Mouse (Mus musculus): Measurements from ENCODE around the gene Rab3ip. TPM values are rescaled to one million over a fixed set of nuclear protein-coding genes. Genes with fewer than 3 reads are reported as not detected.

The Rab3ip gene
- polyA plus RNA-seq, 1 experiment from 2014 or later = 34.4 TPM

DNA sequence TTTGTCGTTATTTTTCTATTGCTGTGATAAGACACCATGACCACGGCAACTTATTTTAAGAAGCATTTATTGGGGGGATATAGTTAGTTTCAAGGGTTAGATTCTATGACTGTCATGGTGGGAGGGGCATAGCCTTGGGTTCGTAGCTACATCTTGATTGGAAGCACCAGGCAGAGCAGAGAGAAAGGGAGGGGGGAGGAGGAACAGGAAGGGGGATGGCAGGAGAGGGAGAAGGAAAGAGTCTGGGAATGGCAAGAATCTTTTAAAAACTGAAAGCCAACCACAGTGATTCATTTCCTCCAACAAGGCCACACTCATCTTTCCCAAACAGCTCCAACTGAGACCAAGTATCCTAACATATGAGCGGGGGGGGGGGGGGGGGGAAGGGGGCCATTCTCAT, 32.0 kb upstream of the Rab3ip start:
- WGBS = 65% methylated on average over 3 of the region's 4 CpGs
- Histone ChIP-seq H3K27ac (ENCODE audit: low read length) (no peak overlapping the region), H3K9ac (ENCODE audit: low read depth, low read length) (no peak overlapping the region)

DNA sequence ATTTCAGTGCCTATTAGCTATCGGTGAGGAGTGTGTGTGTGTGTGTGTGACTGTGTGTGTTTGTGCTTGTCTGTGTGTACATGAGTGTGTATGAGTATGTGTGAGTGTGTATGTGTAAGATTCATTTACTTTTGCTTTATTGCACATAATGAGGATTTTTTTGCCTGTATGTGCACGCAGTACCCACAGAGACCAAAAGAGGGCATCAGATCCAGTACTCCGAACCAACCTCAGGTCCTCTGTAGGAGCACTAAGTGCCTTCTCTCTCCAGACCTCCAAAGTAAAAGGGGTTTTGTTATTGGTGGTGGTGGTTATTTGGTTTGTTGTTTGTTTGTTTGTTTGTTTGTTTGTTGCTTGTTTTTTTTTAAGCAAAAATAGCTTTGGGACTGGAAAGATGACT, 30.3 kb upstream of the Rab3ip start:
- H3K9me3 ChIP-seq (ENCODE audit: control insufficient read depth, low read length) = no peaks in the 10 kb centered on the region
- no peaks in the 10 kb centered on the region for H3K27me3 ChIP-seq (replicated peaks; ENCODE audit: control insufficient read depth, insufficient read depth, low read length)
- WGBS = 83% methylated on average over 3 of the region's 3 CpGs
- H3K4me2 ChIP-seq (ENCODE audit: low read depth, low read length) = no peak overlapping the region
- H3K36me3 ChIP-seq (ENCODE audit: control insufficient read depth, insufficient read depth, low read length) = no peaks in the 10 kb centered on the region
- H3K4me3 ChIP-seq (ENCODE audit: low read length) = no peak overlapping the region
- H3K9ac ChIP-seq (ENCODE audit: low read depth, low read length) = no peak overlapping the region
- no peaks in the 10 kb centered on the region for H3K4me1 ChIP-seq (ENCODE audit: control insufficient read depth, insufficient read depth, low read length)
- no peak for ATAC-seq
- H3K27ac ChIP-seq (ENCODE audit: low read length) = no peak overlapping the region

More for the DNA sequence above, 32.0 kb upstream of the Rab3ip start:
- Histone ChIP-seq H3K36me3 (ENCODE audit: control insufficient read depth, insufficient read depth, low read length) (no peaks in the 10 kb centered on the region), H3K4me2 (ENCODE audit: low read depth, low read length) (no peak overlapping the region), H3K4me3 (ENCODE audit: low read length) (no peak overlapping the region), H3K9me3 (ENCODE audit: control insufficient read depth, low read length) (no peaks in the 10 kb centered on the region), H3K4me1 (ENCODE audit: control insufficient read depth, insufficient read depth, low read length) (no peaks in the 10 kb centered on the region), H3K27me3 (replicated peaks; ENCODE audit: control insufficient read depth, insufficient read depth, low read length) (no peaks in the 10 kb centered on the region)
- ATAC-seq = no peak

DNA sequence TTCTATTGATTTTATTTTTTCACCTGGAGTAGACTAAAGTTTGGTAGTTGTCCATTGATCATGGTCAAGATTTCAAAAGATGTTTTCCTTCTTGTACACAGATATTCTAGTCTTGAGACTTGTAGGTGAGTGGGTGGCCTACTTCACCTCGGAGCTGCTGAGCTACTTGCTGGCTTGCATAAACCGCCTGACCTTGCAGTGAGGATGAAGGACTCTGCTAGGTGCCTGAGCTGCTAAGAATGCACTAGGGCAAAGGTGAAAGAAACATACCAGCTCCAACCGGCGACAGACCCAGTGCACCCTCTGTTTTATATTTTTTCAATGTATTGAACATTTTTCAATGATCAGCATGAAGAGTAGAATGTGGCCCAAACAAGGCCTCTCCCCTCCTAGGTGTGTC, 29.7 kb upstream of the Rab3ip start:
- ATAC-seq = no peak
- no peak overlapping the region for H3K9ac ChIP-seq (ENCODE audit: low read depth, low read length)
- no peaks in the 10 kb centered on the region for H3K4me1 ChIP-seq (ENCODE audit: control insufficient read depth, insufficient read depth, low read length)
- H3K4me3 ChIP-seq (ENCODE audit: low read length) = no peak overlapping the region
- H3K27ac ChIP-seq (ENCODE audit: low read length) = no peak overlapping the region
- no peaks in the 10 kb centered on the region for H3K9me3 ChIP-seq (ENCODE audit: control insufficient read depth, low read length)
- no peaks in the 10 kb centered on the region for H3K36me3 ChIP-seq (ENCODE audit: control insufficient read depth, insufficient read depth, low read length)
- H3K27me3 ChIP-seq (replicated peaks; ENCODE audit: control insufficient read depth, insufficient read depth, low read length) = no peaks in the 10 kb centered on the region
- WGBS = 69% methylated on average over 4 of the region's 4 CpGs
- H3K4me2 ChIP-seq (ENCODE audit: low read depth, low read length) = no peak overlapping the region

DNA sequence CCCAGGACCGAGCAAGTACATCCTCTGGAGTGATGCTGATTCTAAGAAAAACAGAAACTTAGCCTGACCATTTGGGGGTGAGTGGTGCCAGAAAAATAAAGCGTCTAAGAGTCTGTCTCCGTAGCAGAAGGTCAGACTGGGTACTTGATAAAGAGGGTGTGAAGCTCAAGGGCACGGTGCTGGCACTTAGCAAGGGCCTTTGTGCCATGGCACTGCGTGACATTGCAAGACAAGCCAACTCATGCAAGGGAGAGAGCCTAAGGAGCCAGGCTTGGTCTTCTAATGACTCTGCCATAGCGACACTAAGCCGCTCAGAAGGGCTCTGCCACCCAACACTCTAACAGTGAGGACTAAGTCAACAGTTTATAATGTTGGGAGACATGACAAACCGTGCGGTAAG, 28.3 kb upstream of the Rab3ip start:
- no peak for ATAC-seq
- Histone ChIP-seq H3K27ac (ENCODE audit: low read length) (no peak overlapping the region), H3K9me3 (ENCODE audit: control insufficient read depth, low read length) (no peaks in the 10 kb centered on the region), H3K9ac (ENCODE audit: low read depth, low read length) (no peak overlapping the region), H3K4me1 (ENCODE audit: control insufficient read depth, insufficient read depth, low read length) (no peaks in the 10 kb centered on the region), H3K4me3 (ENCODE audit: low read length) (no peak overlapping the region), H3K36me3 (ENCODE audit: control insufficient read depth, insufficient read depth, low read length) (no peaks in the 10 kb centered on the region), H3K27me3 (replicated peaks; ENCODE audit: control insufficient read depth, insufficient read depth, low read length) (no peaks in the 10 kb centered on the region), H3K4me2 (ENCODE audit: low read depth, low read length) (no peak overlapping the region)
- WGBS = 89% methylated on average over 9 of the region's 9 CpGs

DNA sequence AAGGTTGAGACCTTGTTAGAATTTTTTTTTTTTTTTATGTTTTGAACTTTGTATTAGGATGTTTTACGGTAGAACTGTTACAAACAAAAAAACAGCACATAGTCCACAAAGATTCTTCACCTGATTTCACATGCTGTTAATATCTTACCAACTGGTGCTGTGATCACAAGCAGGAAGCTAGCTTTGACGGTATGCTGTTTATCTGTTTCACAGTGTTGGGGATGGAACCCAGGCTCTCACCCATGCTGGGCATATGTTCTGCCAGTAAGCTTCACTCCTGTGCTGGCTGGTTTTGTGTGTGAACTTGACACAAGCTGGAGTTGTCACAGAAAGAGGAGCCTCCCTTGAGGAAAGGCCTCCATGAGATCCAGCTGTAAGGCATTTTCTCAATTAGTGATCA, 27.3 kb upstream of the Rab3ip start:
- 69% methylated on average over 2 of the region's 2 CpGs for WGBS
- Histone ChIP-seq H3K4me2 (ENCODE audit: low read depth, low read length) (no peak overlapping the region), H3K27ac (ENCODE audit: low read length) (no peak overlapping the region), H3K4me3 (ENCODE audit: low read length) (no peak overlapping the region), H3K9me3 (ENCODE audit: control insufficient read depth, low read length) (no peaks in the 10 kb centered on the region), H3K4me1 (ENCODE audit: control insufficient read depth, insufficient read depth, low read length) (no peaks in the 10 kb centered on the region), H3K27me3 (replicated peaks; ENCODE audit: control insufficient read depth, insufficient read depth, low read length) (no peaks in the 10 kb centered on the region), H3K9ac (ENCODE audit: low read depth, low read length) (no peak overlapping the region), H3K36me3 (ENCODE audit: control insufficient read depth, insufficient read depth, low read length) (no peaks in the 10 kb centered on the region)
- no peak for ATAC-seq

DNA sequence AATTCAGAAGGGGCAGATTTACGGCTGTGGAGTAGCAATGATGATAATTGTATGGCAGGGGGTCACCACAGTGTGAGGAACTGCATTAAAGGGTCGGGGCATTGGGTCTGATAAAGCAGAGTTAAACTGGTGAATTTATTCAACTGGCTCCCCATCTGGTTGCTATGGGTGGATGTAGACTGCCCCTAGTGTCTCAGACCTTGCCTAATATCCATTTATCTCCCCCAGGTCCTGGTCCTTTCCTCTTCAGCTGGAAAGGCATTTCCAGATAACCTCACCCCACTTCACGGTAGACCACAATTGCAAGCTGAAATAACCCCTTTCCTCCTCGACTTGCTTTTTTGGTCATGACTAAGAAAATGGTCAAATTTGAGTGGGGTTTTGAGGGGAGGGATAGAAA, 26.9 kb upstream of the Rab3ip start:
- ATAC-seq = no peak
- no peak overlapping the region for H3K27ac ChIP-seq (ENCODE audit: low read length)

DNA sequence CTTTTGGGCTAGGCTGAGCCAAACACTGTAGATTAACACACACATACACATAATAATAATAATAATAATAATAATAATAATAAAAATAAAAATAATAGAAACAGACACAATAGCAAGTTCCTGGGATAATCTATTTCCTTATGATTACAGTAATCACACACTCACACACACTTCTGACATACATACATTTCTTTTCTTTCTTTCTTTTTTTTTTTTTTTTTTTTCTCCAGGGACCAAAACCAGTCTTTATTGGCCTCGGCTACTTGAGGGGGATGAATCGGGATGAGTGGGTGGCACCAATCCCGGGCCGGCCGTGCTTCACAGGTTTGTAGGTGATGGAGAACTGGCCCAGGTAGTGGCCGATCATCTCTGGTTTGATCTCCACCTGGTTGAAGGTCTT, 21.9 kb upstream of the Rab3ip start, which contains the start of gene Gm10271:
Gm10271 (minus strand) TSS at position 101 of the 400 bp plus-strand sequence.
- Histone ChIP-seq H3K9ac (ENCODE audit: low read depth, low read length) (no peak within 1 kb of the TSS), H3K4me1 (ENCODE audit: control insufficient read depth, insufficient read depth, low read length) (no peaks in the 10 kb centered on the region), H3K9me3 (ENCODE audit: control insufficient read depth, low read length) (no peaks in the 10 kb centered on the region), H3K27ac (ENCODE audit: low read length) (no peak within 1 kb of the TSS), H3K27me3 (replicated peaks; ENCODE audit: control insufficient read depth, insufficient read depth, low read length) (no peaks in the 10 kb centered on the region), H3K36me3 (ENCODE audit: control insufficient read depth, insufficient read depth, low read length) (no peaks in the 10 kb centered on the region), H3K4me2 (ENCODE audit: low read depth, low read length) (no peak within 1 kb of the TSS), H3K4me3 (ENCODE audit: low read length) (no peak within 1 kb of the TSS)
- no peak for ATAC-seq
- 96% methylated on average over 6 of the region's 6 CpGs for WGBS

More for the DNA sequence above, 26.9 kb upstream of the Rab3ip start:
- WGBS = 28% methylated on average over 4 of the region's 4 CpGs
- Histone ChIP-seq H3K36me3 (ENCODE audit: control insufficient read depth, insufficient read depth, low read length) (no peaks in the 10 kb centered on the region), H3K9ac (ENCODE audit: low read depth, low read length) (no peak overlapping the region), H3K4me3 (ENCODE audit: low read length) (no peak overlapping the region), H3K4me1 (ENCODE audit: control insufficient read depth, insufficient read depth, low read length) (no peaks in the 10 kb centered on the region), H3K4me2 (ENCODE audit: low read depth, low read length) (no peak overlapping the region), H3K27me3 (replicated peaks; ENCODE audit: control insufficient read depth, insufficient read depth, low read length) (no peaks in the 10 kb centered on the region), H3K9me3 (ENCODE audit: control insufficient read depth, low read length) (no peaks in the 10 kb centered on the region)

DNA sequence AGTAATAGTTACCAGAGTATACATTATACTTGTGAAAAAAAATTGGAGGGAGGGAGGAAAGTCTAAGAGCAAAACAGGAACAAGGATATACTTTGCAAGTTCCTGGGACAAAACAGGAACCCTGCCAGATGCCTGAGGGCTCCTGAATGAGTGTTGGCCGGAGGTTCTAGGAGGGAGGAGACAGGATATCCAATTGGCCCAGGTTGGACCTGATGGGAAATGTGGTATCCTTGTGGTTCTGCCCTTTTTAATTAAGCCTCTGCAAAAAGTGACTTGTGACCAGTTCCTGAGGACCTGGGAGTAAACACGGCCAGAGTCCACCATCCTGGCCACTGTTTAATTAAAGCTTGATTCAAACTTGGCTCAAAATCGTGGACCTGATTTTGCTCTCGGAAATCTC, 18.2 kb upstream of the Rab3ip start:
- Histone ChIP-seq H3K27ac (ENCODE audit: low read length) (no peak overlapping the region), H3K9me3 (ENCODE audit: control insufficient read depth, low read length) (no peaks in the 10 kb centered on the region), H3K27me3 (replicated peaks; ENCODE audit: control insufficient read depth, insufficient read depth, low read length) (no peaks in the 10 kb centered on the region), H3K4me1 (ENCODE audit: control insufficient read depth, insufficient read depth, low read length) (no peaks in the 10 kb centered on the region), H3K4me2 (ENCODE audit: low read depth, low read length) (no peak overlapping the region), H3K4me3 (ENCODE audit: low read length) (no peak overlapping the region), H3K36me3 (ENCODE audit: control insufficient read depth, insufficient read depth, low read length) (no peaks in the 10 kb centered on the region), H3K9ac (ENCODE audit: low read depth, low read length) (no peak overlapping the region)
- WGBS = 84% methylated on average over 4 of the region's 4 CpGs
- no peak for ATAC-seq

DNA sequence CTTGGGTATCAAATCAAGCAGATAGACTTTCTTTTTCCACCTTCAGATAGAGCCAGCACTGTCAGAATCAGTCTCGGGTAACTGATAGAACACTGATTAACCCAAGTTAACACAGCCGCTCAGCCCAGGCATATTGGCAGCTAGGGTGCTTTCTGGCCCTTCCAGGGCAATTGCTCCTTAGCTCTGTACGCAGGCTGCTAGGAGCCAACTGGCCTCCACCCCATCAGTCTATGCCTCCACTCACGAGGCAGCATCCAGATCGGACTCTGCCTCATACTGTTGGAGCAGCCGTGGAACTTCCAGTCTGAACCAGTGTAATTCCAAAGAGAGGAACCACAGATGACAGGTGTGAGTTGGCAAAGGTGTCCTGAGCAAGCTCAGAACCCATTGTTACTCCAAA, 15.5 kb upstream of the Rab3ip start:
- ATAC-seq = no peak
- Histone ChIP-seq H3K27me3 (replicated peaks; ENCODE audit: control insufficient read depth, insufficient read depth, low read length) (no peaks in the 10 kb centered on the region), H3K4me1 (ENCODE audit: control insufficient read depth, insufficient read depth, low read length) (no peaks in the 10 kb centered on the region), H3K4me3 (ENCODE audit: low read length) (no peak overlapping the region), H3K36me3 (ENCODE audit: control insufficient read depth, insufficient read depth, low read length) (no peaks in the 10 kb centered on the region), H3K4me2 (ENCODE audit: low read depth, low read length) (no peak overlapping the region), H3K9me3 (ENCODE audit: control insufficient read depth, low read length) (no peaks in the 10 kb centered on the region), H3K27ac (ENCODE audit: low read length) (no peak overlapping the region), H3K9ac (ENCODE audit: low read depth, low read length) (no peak overlapping the region)
- WGBS = 71% methylated on average over 6 of the region's 6 CpGs

DNA sequence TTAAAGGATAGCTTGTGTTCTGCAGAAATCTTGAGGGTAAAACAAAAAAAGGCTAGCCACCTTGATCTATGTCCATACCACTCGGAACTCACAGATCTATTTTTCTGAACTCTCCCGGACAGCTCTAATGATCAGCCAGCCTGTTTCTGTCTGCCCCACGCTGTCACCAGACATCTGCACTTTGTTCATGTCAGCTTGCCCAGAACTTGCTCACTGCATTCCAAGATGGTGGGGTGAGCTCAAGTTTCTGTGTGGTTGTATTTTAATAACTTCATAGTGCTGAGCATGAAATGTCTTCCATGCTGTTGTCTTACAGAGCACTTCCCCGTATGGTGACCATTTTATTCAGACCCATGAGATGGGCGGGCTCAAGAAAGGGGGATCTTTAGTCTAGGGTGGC, 14.7 kb upstream of the Rab3ip start:
- no peaks in the 10 kb centered on the region for H3K36me3 ChIP-seq (ENCODE audit: control insufficient read depth, insufficient read depth, low read length)
- H3K27ac ChIP-seq (ENCODE audit: low read length) = no peak overlapping the region
- H3K9me3 ChIP-seq (ENCODE audit: control insufficient read depth, low read length) = no peaks in the 10 kb centered on the region
- no peak overlapping the region for H3K4me3 ChIP-seq (ENCODE audit: low read length)
- no peak overlapping the region for H3K9ac ChIP-seq (ENCODE audit: low read depth, low read length)
- 53% methylated on average over 5 of the region's 5 CpGs for WGBS
- no peaks in the 10 kb centered on the region for H3K4me1 ChIP-seq (ENCODE audit: control insufficient read depth, insufficient read depth, low read length)
- H3K27me3 ChIP-seq (replicated peaks; ENCODE audit: control insufficient read depth, insufficient read depth, low read length) = no peaks in the 10 kb centered on the region
- no peak for ATAC-seq
- no peak overlapping the region for H3K4me2 ChIP-seq (ENCODE audit: low read depth, low read length)

Measured in intestine, embryonic 16.5 days (tissue).